Mouse (Mus musculus) c-Kit-negative CD71-positive TER-119-positive erythroid progenitor cells, embryonic 14.5 days (primary cell): ENCODE data around the gene Mslnl.

Experiments used
- DNase-seq: peaks from one replicate; pipeline ENCODE4 v3.0.0-alpha.2; 2013; ENCODE audit warnings: low read depth, low spot score

The Mslnl gene

DNA sequence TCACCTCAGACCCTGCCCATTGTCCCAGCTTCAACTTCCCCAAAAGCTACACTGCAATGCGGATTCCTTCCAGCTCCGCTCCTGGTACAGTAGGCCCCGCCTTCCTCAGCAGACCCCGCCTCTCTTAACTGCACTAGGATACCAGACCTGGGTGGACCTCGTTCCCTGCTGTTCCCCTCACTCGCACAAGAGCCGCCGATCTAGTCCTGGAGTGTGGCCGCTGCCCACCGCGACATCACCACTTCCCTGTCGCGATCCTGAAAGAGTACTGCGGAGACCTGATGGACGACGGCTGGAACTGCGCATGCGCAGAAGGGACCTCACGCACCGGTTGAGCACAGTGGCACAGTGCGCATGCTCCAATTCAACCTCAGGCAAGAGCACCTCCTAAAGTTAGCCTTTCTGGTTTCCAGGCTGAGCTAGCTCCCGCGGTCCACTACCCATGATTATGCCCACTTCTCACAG is 49.5 kb downstream of the Mslnl start, which contains the start of gene Haghl:
Gene Haghl (minus strand): TSS at position 393 of the 465 bp plus-strand sequence.
- DNase-seq = peak; percentile 93

DNA sequence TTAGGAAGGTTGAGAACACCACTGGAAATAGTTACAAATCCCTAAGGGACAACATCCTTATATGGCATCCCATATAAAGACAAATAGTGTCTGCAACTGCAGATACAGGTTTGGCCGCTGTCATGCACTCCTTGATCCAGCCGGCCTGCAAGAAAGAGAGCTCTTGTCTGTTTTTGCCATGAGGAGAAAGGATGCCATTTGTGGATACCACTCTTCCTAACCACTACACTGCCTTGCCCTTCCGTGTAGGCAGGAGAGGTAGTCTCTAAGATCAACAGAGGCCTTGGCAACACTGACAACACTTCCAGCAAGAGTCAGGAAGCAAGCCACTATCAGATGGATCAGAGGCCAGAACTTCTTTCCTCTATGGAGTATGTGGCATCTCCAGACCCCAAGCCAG is 50.4 kb downstream of the Mslnl start, which contains the start of gene Ccdc78:
Gene Ccdc78 (plus strand): TSS at position 301 of the 400 bp plus-strand sequence.
- no peak for DNase-seq

DNA sequence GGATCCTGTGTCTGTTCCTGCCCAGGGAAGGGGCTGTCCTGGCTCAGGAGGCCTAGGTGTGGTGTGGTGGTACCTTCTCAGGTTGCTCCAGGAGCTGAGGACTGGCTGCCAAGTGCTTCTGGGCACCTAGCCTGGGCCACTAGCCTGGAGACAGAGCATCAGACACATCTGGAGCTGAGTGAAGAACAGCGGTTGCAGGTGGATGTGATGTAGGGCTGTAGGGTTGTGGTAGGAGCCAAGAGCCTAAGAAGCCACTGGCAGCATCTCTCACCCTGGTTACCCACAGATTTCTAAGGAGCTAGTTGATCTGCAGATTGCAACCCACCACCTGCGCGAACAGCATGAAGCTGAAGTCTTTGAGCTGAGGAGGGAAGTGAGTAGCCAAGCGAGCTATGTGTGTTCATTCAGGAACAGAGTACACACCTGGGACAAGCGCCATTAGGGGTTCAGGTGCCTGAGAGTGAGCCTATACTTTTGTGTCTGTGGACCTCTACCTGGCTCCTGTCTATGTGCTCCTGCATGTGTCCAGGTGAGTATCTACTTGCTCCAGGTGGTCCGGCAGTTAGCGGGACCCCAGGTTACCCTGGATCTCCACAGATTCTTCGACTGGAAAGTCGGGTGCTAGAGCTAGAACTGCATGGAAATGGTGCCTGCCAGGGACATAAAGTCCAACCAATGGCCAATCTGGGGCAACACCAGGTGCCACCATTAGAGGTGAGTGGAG is 51.1 kb downstream of the Mslnl start:
- no peak for DNase-seq

DNA sequence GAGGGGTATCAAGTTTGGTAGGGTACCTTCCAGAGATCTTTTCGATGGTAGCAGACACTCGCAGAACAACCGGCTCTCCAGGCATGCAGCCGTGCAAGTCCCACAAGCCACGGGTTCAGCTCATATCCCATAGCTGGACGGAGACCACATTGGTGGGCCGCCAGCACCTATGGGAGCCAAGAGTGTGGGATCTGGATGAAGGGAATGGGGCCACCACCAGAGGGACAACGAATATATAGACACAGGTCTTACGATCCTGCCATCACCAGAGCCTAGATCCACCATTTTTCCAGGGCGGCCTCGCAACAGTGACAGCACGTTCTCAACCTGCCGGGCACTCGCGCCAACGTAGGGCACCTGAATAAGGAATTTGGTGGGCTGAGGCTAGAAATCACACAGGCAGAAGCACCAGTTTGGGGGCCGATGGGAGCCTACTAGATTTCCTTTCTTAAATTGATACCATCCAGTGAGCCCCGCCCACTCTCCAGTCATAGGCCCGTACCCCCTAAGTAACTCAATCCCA is 55.5 kb downstream of the Mslnl start:
- no peak for DNase-seq

DNA sequence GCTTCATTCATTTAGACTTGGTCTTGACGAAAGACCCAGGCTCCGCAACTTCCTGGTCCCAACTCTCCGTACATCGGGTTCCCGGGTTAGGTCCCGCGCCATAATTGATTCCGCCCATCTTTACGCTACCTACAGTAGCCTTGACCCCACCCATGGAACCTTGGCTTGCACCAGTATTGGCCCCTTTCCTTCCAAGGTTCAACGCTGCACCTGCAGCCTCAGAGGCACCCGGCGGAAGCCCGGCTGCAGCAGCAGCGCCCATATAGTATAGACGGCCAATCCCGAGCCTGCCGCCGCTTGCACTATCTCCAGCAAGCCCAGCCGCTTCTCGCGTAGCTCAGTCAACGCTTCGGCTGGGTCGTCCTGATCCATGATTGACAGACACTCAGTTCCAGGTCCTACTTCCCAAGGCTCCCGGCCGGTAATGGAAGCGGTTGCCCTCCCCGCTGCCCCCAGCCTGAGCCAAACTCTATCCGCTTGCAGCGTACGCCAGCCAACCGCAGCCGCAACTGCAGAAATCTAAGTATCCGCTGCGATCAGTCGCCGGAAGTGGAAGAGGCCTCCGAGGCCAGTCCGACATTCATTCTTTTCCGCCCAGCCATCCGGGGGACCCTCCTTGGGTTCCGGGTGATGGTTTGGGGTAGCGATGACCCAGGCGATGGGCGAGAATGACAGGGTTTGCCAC is 56.1 kb downstream of the Mslnl start:
- DNase-seq = peak; percentile 64

DNA sequence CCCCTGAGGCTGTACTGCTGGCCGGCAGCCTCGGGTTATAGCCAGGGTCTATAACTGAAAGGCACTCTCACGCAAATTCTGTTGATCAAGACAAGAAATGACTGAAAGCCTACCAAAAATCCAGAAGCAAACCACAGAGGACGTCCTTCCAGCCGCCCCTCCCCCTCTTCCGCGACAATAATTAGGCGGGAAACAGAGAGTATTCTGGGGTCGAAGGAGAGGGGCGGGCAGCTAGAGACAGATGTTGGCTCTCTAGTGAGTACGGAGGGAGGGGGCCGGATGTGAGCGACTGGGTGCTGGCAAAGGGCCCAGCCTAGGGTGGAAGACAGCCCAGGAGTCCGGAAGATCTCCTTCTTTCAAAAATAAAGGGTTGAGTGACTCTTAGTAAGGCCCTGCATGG is 56.8 kb downstream of the Mslnl start, which contains the start of gene Fam173a:
Gene Fam173a (minus strand): TSS at position 287 of the 400 bp plus-strand sequence.
- DNase-seq = no peak

DNA sequence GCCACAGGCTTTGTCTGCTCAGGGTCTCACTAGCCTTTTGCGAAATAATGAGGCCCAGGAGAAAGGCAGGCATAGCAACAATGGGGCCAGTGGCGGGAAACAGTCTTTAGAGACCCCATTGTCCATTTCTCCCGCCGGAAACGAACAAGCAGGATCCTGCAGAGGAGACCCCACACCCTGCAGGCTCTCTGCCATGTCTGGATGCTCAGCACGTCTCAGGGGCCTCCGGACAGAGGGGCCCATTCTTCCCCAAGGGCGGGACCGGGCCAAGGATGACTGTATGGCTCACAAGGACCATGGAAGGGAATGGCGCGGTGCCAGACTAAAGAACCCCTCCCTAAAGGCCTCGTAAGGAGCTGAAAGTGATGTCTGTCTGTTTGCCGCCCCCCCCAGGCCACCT is 58.4 kb downstream of the Mslnl start:
- DNase-seq = no peak

DNA sequence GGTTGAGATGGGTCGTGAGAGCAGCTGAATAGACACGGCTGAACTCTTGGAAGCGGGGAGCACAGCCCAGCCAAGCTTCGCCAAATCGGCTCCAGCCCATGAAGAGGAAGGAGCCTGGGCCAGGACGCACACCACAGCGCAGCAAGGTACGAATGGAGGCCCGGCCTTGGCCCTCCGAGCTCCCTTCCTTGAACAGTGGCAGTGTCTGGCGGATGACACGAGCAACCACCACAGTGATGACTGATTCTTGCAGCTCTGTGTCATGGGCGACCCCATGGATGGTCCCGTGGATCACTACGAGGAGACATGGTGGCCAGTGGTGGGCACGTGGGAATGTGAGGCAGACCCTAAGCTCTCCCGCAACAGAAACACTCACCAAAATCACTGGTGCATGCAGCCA is 59.2 kb downstream of the Mslnl start:
- no peak for DNase-seq

DNA sequence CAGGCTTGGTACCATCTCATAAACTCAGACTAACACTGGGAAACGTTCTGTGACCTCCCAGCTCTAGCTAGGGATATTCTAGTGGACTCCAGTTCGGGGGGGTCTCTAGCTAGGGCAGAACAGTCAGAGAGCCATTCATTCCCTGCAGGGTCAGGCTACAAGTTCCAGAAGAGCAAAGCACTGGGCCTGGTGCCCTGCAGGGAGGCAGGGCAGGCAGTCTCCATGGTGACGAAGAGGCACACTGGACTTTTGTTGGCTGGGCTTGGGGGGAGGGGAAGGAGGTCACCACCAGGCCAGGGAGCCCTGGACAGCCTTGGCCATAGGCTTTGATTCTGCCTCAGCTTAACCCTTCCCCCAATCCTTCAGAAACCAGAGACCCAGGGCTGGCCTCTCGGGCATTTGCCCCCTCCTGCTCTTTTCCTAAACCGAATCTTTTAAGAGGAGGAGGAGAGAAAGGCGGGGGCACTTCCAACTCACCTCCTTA is 59.8 kb downstream of the Mslnl start, which contains the start of gene AC134908.4:
Gene AC134908.4 (minus strand): TSS at position 51 of the 484 bp plus-strand sequence.
- DNase-seq = no peak

DNA sequence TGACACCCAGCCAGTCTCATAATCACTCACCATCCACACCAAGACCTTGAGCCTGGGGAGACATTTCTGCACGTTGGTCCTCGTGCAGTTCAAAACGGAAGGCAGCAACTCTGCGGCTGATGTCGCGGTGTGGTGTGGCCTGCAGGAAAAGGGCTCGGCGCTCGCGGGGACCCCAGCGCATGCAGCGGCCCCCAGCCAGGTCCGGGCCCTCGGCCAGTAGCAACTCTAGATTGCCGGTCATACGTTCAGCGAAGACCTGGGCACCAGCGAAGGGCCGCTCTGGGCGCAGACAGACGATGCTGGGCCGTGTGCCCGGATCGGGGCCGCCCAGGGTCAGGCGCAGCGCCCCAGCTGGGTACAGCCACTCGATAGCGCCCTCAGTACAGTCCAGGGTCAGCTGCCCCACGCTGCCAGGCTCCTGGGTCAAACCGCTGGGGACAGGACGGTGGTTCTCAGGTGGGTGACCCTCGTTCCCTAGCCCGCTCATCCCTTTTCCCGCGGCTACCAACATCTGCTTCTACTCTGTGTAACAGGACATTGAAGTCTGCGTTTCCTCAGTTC is 60.4 kb downstream of the Mslnl start:
- DNase-seq = no peak

DNA sequence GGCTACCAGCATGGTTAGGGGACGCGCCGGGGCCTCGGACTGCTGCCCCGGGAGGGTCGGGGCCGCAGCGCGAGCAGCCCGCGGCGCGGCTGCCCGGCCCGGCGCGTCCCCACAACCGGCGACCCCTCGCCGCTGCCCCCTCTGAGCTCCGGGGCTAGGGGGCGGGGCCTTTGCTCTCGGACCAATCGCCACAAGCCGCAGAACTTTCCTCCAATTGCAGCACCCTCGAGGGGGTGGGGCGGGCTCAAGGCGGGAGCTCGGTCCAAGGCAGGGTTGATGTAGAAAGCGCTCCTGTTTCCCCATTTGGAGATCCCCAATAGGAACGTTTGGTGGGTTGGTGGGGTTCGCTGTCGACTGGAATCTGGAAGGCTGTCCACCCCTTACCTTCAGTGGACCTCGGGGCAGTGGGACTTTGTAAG is 61.1 kb downstream of the Mslnl start, which contains the start of gene Metrn:
Gene Metrn (minus strand): TSS at position 186 of the 419 bp plus-strand sequence.
- DNase-seq = peak; percentile 56
